Mouse (Mus musculus) C2C12 (cell line): ENCODE data around the gene Chd1l.

Source experiments
- CTCF ChIP-seq: IDR thresholded peaks from one replicate; pipeline ENCODE4 v1.5.1; 2011; ENCODE audit not compliant: control insufficient read depth, insufficient read depth, insufficient read length
- FOSL1 ChIP-seq: IDR thresholded peaks from one replicate; pipeline ENCODE4 v1.8.0; 2011; ENCODE audit warnings: mild to moderate bottlenecking, low read length; ENCODE audit not compliant: poor library complexity, insufficient read depth, severe bottlenecking
- MAX ChIP-seq: IDR thresholded peaks from one replicate; pipeline ENCODE4 v1.6.1; 2011; ENCODE audit warnings: mild to moderate bottlenecking, control low read depth
- USF1 ChIP-seq: IDR thresholded peaks from one replicate; pipeline ENCODE4 v1.6.1; 2011; ENCODE audit warnings: low read depth, mild to moderate bottlenecking, control low read depth, moderate library complexity

- no peak for TF ChIP-seq CTCF
- no peak for TF ChIP-seq USF1
- no peak for TF ChIP-seq FOSL1
- TF ChIP-seq MAX: no peak
Observed at GRCm38 (mm10) chr3:97611021-97611420, 1.0 kb upstream of the Chd1l start.
